Mouse (Mus musculus) heart, adult 2 months (tissue): Measurements from ENCODE around the gene Pcid2.

Experiments
- CTCF ChIP-seq: fragments of 200-600 bp; IDR thresholded peaks from 2 replicates; pipeline ENCODE4 v1.8.1; 2022; ENCODE audit warnings: antibody characterized with exemption, mild to moderate bottlenecking, moderate library complexity
- POLR2A ChIP-seq: fragments of 200-500 bp; IDR thresholded peaks from 2 replicates; pipeline ENCODE4 v1.6.1; 2011; ENCODE audit warnings: mild to moderate bottlenecking, low read depth, low read length, control low read depth; ENCODE audit not compliant: insufficient read depth

DNA sequence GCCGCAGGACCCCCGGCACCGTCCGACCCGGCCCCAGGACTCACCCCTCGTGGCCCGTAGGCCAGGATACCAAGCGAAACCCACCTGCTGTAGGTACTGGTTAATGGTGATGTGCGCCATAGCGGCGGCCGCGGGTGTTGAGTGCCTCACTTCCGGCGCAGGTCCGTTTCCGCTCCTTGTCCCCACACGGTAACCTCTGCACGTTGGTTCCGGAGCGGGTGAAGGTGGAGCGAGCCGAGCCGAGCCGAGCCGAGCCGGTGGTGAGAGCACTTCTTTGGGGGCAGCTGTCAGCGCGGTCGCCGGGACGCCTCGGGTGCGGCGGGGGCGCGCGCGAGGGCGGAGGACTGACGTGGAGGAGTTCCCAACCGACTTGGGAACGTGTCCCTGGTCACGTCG lies 570 bp downstream of the Pcid2 start:
- TF ChIP-seq POLR2A (peak; percentile 84), CTCF (no peak)
